Mouse (Mus musculus) cerebellum, adult 11 months (tissue): ENCODE measurements around the gene Stk32c.

ENCODE experiments used
- DNase-seq: peaks from one replicate; pipeline ENCODE4 v3.0.0; 2022

Stk32c gene

GRCm38 (mm10) chr7:139228447-139229171 is 15.5 kb upstream of the Stk32c start:
- DNase-seq, result no peak

- DNase-seq, result no peak
Measured at GRCm38 (mm10) chr7:139226416-139226815, 13.3 kb upstream of the Stk32c start.

GRCm38 (mm10) chr7:139224725-139225124 is 11.6 kb upstream of the Stk32c start:
- DNase-seq, result no peak

GRCm38 (mm10) chr7:139224070-139224469 is 11.0 kb upstream of the Stk32c start:
- no peak for DNase-seq

GRCm38 (mm10) chr7:139222341-139222740 is 9.2 kb upstream of the Stk32c start:
- no peak for DNase-seq

GRCm38 (mm10) chr7:139221856-139222255 is 8.7 kb upstream of the Stk32c start:
- DNase-seq, result no peak

- DNase-seq, result no peak
Measured at GRCm38 (mm10) chr7:139221072-139221471, 8.0 kb upstream of the Stk32c start.

- DNase-seq, result no peak
Measured at GRCm38 (mm10) chr7:139220303-139220702, 7.2 kb upstream of the Stk32c start.

GRCm38 (mm10) chr7:139219486-139219885 is 6.4 kb upstream of the Stk32c start:
- no peak for DNase-seq

GRCm38 (mm10) chr7:139218641-139219415 is 5.7 kb upstream of the Stk32c start:
- no peak for DNase-seq

- DNase-seq, result no peak
Measured at GRCm38 (mm10) chr7:139217046-139217445, 3.9 kb upstream of the Stk32c start.

- no peak for DNase-seq
Measured at GRCm38 (mm10) chr7:139216464-139216863, 3.4 kb upstream of the Stk32c start.

GRCm38 (mm10) chr7:139215946-139216345 is 2.8 kb upstream of the Stk32c start:
- DNase-seq, result no peak

GRCm38 (mm10) chr7:139215516-139215915 is 2.4 kb upstream of the Stk32c start:
- DNase-seq, result no peak

GRCm38 (mm10) chr7:139214596-139215340 is 1.7 kb upstream of the Stk32c start:
- no peak for DNase-seq

- DNase-seq, result no peak
Measured at GRCm38 (mm10) chr7:139214160-139214559, 1.1 kb upstream of the Stk32c start.

GRCm38 (mm10) chr7:139213751-139214150 is 644 bp upstream of the Stk32c start:
- no peak for DNase-seq

GRCm38 (mm10) chr7:139211761-139212160 is 1.3 kb downstream of the Stk32c start:
- no peak for DNase-seq

GRCm38 (mm10) chr7:139208773-139209095 is 4.4 kb downstream of the Stk32c start:
- no peak for DNase-seq

GRCm38 (mm10) chr7:139208023-139208772 is 4.9 kb downstream of the Stk32c start:
- no peak for DNase-seq

- DNase-seq, result no peak
Measured at GRCm38 (mm10) chr7:139201209-139201608, 11.9 kb downstream of the Stk32c start.

GRCm38 (mm10) chr7:139200108-139200507 is 13.0 kb downstream of the Stk32c start:
- DNase-seq, result peak; percentile 59

GRCm38 (mm10) chr7:139197022-139197421 is 16.1 kb downstream of the Stk32c start:
- no peak for DNase-seq
